Comparison of ENCODE assay signal across 12 mouse cellular contexts in the genomic region with DNA sequence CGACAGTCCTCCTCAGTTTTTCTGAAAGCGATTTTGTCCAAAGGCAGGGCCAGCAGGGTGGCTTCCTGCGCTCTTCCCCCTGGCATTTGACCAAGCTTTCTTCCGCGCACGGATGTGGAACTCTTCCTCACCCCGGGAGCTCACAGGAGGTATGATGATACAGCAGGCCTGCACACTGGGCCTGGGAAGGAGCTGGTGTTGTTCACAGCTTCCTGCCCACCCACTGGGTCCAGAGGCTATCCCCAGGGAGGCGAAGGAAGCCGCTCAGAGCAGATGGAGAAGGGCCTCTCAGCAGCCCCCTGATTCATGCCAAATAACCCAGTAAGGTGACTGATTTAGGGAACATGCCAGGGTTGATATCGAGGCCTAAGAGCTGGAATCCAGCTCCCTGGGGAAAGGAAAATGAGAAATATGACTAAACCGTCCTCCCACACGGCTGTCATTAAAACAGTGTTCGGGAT.
A peak's percentile ranks its signal among the peaks of the same experiment; 100 is the strongest.
DNase-seq lines count a peak whose midpoint lies in the region; ATAC-seq and TF ChIP-seq lines count a peak whose summit lies in the region.
"Had no signal": no experiment of that assay in that cellular context is flagged by ENCODE, and none has a peak within 500 bp of the region (broad histone marks: within the 10 kb centered on the region; RNA-seq: fewer than 3 reads in every experiment).

No protein-coding gene starts in this region.

- WGBS in forebrain, embryonic 14.5 days = 44% methylated on average over 13 of the region's 13 CpGs
- 47% methylated on average over 13 of the region's 13 CpGs for WGBS in forebrain, embryonic 13.5 days
- WGBS in stomach, embryonic 16.5 days = 35% methylated on average over 13 of the region's 13 CpGs
- 39% methylated on average over 13 of the region's 13 CpGs for WGBS in stomach, postnatal 0 days
- 41% methylated on average over 13 of the region's 13 CpGs for WGBS in midbrain, embryonic 16.5 days

- ATAC-seq in forebrain, embryonic 14.5 days = peak; percentile 45; the same call in 1 of the 2 replicates
- ATAC-seq in forebrain, embryonic 13.5 days = no peak
- no peak for ATAC-seq in stomach, embryonic 16.5 days (ENCODE audit: insufficient read depth, low FRiP score)
- ATAC-seq in stomach, postnatal 0 days (ENCODE audit: low FRiP score, low TSS enrichment) = no peak
- ATAC-seq in midbrain, embryonic 16.5 days = peak; percentile 27; the same call in 1 of the 2 replicates

- H3K27ac ChIP-seq in forebrain, embryonic 14.5 days (ENCODE audit: low read depth, low read length) = no peak overlapping the region; the same call in 1 of the 2 replicates
- H3K27ac ChIP-seq in forebrain, embryonic 13.5 days = no peak overlapping the region
- H3K27ac ChIP-seq in stomach, embryonic 16.5 days (ENCODE audit: low read length) = no peak overlapping the region
- no peak overlapping the region for H3K27ac ChIP-seq in stomach, postnatal 0 days (replicated peaks)
- H3K27ac ChIP-seq in midbrain, embryonic 16.5 days (ENCODE audit: low read length) = no peak overlapping the region
- H3K27ac ChIP-seq: embryonic facial prominence, embryonic 15.5 days; gastrocnemius, adult 2 months; limb, embryonic 15.5 days had no signal

- no peak overlapping the region for H3K4me3 ChIP-seq in forebrain, embryonic 14.5 days (ENCODE audit: low read depth, low read length)
- no peak overlapping the region for H3K4me3 ChIP-seq in forebrain, embryonic 13.5 days
- no peak overlapping the region for H3K4me3 ChIP-seq in stomach, embryonic 16.5 days (replicated peaks; ENCODE audit: low read length)
- H3K4me3 ChIP-seq in stomach, postnatal 0 days (ENCODE audit: low read depth, low read length) = no peak overlapping the region
- no peak overlapping the region for H3K4me3 ChIP-seq in midbrain, embryonic 16.5 days (ENCODE audit: low read depth, low read length)
- H3K4me3 ChIP-seq: embryonic facial prominence, embryonic 15.5 days; gastrocnemius, adult 2 months; limb, embryonic 15.5 days had no signal

- H3K27me3 ChIP-seq in forebrain, embryonic 14.5 days (replicated peaks; ENCODE audit: control insufficient read depth, insufficient read depth, low read length) = no peaks in the 10 kb centered on the region
- H3K27me3 ChIP-seq in forebrain, embryonic 13.5 days = no peaks in the 10 kb centered on the region
- H3K27me3 ChIP-seq in stomach, embryonic 16.5 days (ENCODE audit: control insufficient read depth, insufficient read depth, low read length) = no peaks in the 10 kb centered on the region
- no peaks in the 10 kb centered on the region for H3K27me3 ChIP-seq in stomach, postnatal 0 days (ENCODE audit: control insufficient read depth, insufficient read depth, low read length)
- H3K27me3 ChIP-seq in midbrain, embryonic 16.5 days (ENCODE audit: control insufficient read depth, insufficient read depth, low read depth, low read length) = no peaks in the 10 kb centered on the region
- H3K27me3 ChIP-seq: embryonic facial prominence, embryonic 15.5 days; limb, embryonic 15.5 days had no signal

- H3K9me3 ChIP-seq in forebrain, embryonic 14.5 days (replicated peaks; ENCODE audit: control insufficient read depth, low read length) = no peaks in the 10 kb centered on the region
- no peaks in the 10 kb centered on the region for H3K9me3 ChIP-seq in forebrain, embryonic 13.5 days (replicated peaks)
- no peaks in the 10 kb centered on the region for H3K9me3 ChIP-seq in stomach, embryonic 16.5 days (replicated peaks; ENCODE audit: control insufficient read depth, low read length)
- H3K9me3 ChIP-seq in stomach, postnatal 0 days (ENCODE audit: control insufficient read depth, low read length) = no peaks in the 10 kb centered on the region
- H3K9me3 ChIP-seq in midbrain, embryonic 16.5 days (replicated peaks; ENCODE audit: control insufficient read depth, low read length, poor library complexity, severe bottlenecking) = no peaks in the 10 kb centered on the region
- H3K9me3 ChIP-seq: embryonic facial prominence, embryonic 15.5 days; limb, embryonic 15.5 days had no signal

- no peaks in the 10 kb centered on the region for H3K4me1 ChIP-seq in forebrain, embryonic 14.5 days (ENCODE audit: control insufficient read depth, insufficient read depth, low read length)
- peaks cover 18% of the 10 kb centered on the region for H3K4me1 ChIP-seq in forebrain, embryonic 13.5 days
- H3K4me1 ChIP-seq in stomach, embryonic 16.5 days (ENCODE audit: control insufficient read depth, insufficient read depth, low read length) = no peaks in the 10 kb centered on the region
- H3K4me1 ChIP-seq in stomach, postnatal 0 days (replicated peaks; ENCODE audit: control insufficient read depth, insufficient read depth) = no peaks in the 10 kb centered on the region
- H3K4me1 ChIP-seq in midbrain, embryonic 16.5 days (ENCODE audit: control insufficient read depth, insufficient read depth, low read length) = peaks cover 5% of the 10 kb centered on the region; the same call in 1 of the 2 replicates
- H3K4me1 ChIP-seq: limb, embryonic 15.5 days had no signal

- no peak for TF ChIP-seq CTCF in stomach, postnatal 0 days (IDR thresholded peaks at IDR 0.05; ENCODE audit: low read depth)

- no peak for DNase-seq in forebrain, embryonic 14.5 days (ENCODE audit: low spot score)
- peak; percentile 54 to 69 for DNase-seq in layer of hippocampus, adult 18-20 months (ENCODE audit: low spot score in 2 of 2)
- DNase-seq in layer of hippocampus, adult 9-11 months = no peak
- no peak for DNase-seq in stomach, postnatal 0 days (ENCODE audit: low spot score)
- no peak for DNase-seq in embryo, embryonic 10.5 days (ENCODE audit: low spot score)
- DNase-seq: gastrocnemius, adult 2 months; lung, postnatal 4 days had no signal

- H3K36me3 ChIP-seq in forebrain, embryonic 14.5 days (ENCODE audit: control insufficient read depth, insufficient read depth, low read length) = no peaks in the 10 kb centered on the region
- no peaks in the 10 kb centered on the region for H3K36me3 ChIP-seq in forebrain, embryonic 13.5 days (ENCODE audit: poor library complexity, severe bottlenecking)
- no peaks in the 10 kb centered on the region for H3K36me3 ChIP-seq in stomach, embryonic 16.5 days (ENCODE audit: control insufficient read depth, insufficient read depth, low read length)
- H3K36me3 ChIP-seq in stomach, postnatal 0 days (ENCODE audit: control insufficient read depth, insufficient read depth, low read length) = no peaks in the 10 kb centered on the region
- H3K36me3 ChIP-seq in midbrain, embryonic 16.5 days (ENCODE audit: control insufficient read depth, insufficient read depth, low read length) = no peaks in the 10 kb centered on the region
- H3K36me3 ChIP-seq: embryonic facial prominence, embryonic 15.5 days; limb, embryonic 15.5 days had no signal

- no peak overlapping the region for H3K9ac ChIP-seq in forebrain, embryonic 14.5 days (ENCODE audit: low read length)
- no peak overlapping the region for H3K9ac ChIP-seq in forebrain, embryonic 13.5 days
- H3K9ac ChIP-seq in stomach, embryonic 16.5 days (ENCODE audit: low read length) = 0 out of 2 replicates have a peak overlapping the region, but pooled peaks have one; percentile 8
- no peak overlapping the region for H3K9ac ChIP-seq in stomach, postnatal 0 days (ENCODE audit: low read length)
- H3K9ac ChIP-seq in midbrain, embryonic 16.5 days (ENCODE audit: low read depth, low read length) = no peak overlapping the region
- H3K9ac ChIP-seq: embryonic facial prominence, embryonic 15.5 days; limb, embryonic 15.5 days had no signal

- TF ChIP-seq EP300 in stomach, postnatal 0 days (optimal IDR thresholded peaks at IDR 0.05) = no peak

- no peak overlapping the region for H3K4me2 ChIP-seq in forebrain, embryonic 14.5 days (ENCODE audit: low read length)
- H3K4me2 ChIP-seq in forebrain, embryonic 13.5 days = no peak overlapping the region
- H3K4me2 ChIP-seq in stomach, embryonic 16.5 days (ENCODE audit: low read depth, low read length) = no peak overlapping the region
- no peak overlapping the region for H3K4me2 ChIP-seq in stomach, postnatal 0 days (replicated peaks; ENCODE audit: low read depth)
- H3K4me2 ChIP-seq in midbrain, embryonic 16.5 days (ENCODE audit: low read length) = no peak overlapping the region
- H3K4me2 ChIP-seq: embryonic facial prominence, embryonic 15.5 days; limb, embryonic 15.5 days had no signal

Comparison
In these comparisons a context has a peak if more than half of its experiments do, and no peak if none do; other contexts are left out.
1. ATAC-seq: peak in forebrain, embryonic 14.5 days (single experiment) and midbrain, embryonic 16.5 days (single experiment); none in forebrain, embryonic 13.5 days (single experiment), stomach, embryonic 16.5 days (single experiment) and stomach, postnatal 0 days (single experiment).
2. DNase-seq: peak in layer of hippocampus, adult 18-20 months (2 of 2); none in forebrain, embryonic 14.5 days (single experiment), layer of hippocampus, adult 9-11 months (single experiment), stomach, postnatal 0 days (single experiment) and embryo, embryonic 10.5 days (single experiment).